Mouse (Mus musculus): ENCODE results near the gene Tnxb.

DNA sequence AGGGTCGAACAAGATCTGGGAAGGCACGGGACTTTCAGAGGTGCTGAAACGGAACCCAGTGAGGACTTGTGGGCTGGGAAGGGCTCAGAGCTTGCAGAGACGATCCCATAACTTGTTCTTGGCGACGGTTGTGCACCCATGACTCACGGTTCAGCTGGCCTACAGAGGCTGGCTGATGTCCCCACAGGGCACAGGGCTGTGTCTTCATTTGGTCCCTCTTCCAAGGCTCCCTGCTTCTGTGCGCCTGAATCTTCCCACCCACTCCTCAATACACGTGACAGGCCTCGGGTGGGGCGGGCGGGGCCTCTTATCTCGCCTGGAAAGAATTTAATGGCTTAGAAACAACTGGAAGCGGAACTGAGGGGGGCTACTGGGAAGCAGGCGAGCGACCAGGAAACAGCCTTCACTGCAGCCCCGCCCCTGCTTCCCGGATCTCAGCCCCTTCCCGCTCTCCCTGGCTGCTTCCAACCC is 9.2 kb upstream of the Tnxb start:
- TF ChIP-seq CTCF (conservative IDR thresholded peaks at IDR 0.05; ENCODE audit: low read length) (no peak), NANOG (IDR thresholded peaks at IDR 0.05; ENCODE audit: borderline replicate concordance, low read length) (no peak), POU5F1 (IDR thresholded peaks at IDR 0.05; ENCODE audit: borderline replicate concordance, low read length) (no peak)

All from E14TG2a.4 (cell line).